Mouse (Mus musculus): ENCODE measurements around the gene Csrnp1.

GRCm38 (mm10) chr9:120016956-120017355, 32.5 kb upstream of the Csrnp1 start:
- no peak for TF ChIP-seq CTCF (IDR thresholded peaks at IDR 0.05)
- TF ChIP-seq POLR2A (IDR thresholded peaks at IDR 0.05; ENCODE audit: insufficient read depth, low read depth, low read length), result no peak
